Mouse (Mus musculus) intestine, embryonic 16.5 days (tissue): ENCODE measurements at regions not wholly inside any gene's neighbourhood (a gene's known extent, or its start where the extent isn't known, plus 50 kb on each side); places are given as distances from the start of the nearest gene placed in this dataset.
A peak's percentile ranks its signal among the peaks of the same experiment; 100 is the strongest.

Experiments
- ATAC-seq: fragments of 200-750 bp; cut with Nextera tagmentation; 2 replicates; pipeline ENCODE4 v1.8.0; 2017; ENCODE audit warnings: moderate TSS enrichment, moderate library complexity
- H3K27ac ChIP-seq: fragments of 300-500 bp; sonication (generic); 2 replicates; pipeline ENCODE4 v1.5.1; 2014; ENCODE audit warnings: mild to moderate bottlenecking, low read length
- H3K27me3 ChIP-seq: fragments of 300-500 bp; sonication (generic); replicated peaks from 2 replicates; pipeline ENCODE4 v1.6.1; 2014; ENCODE audit warnings: low read length, control low read depth, mixed read lengths; ENCODE audit not compliant: control insufficient read depth, insufficient read depth
- H3K36me3 ChIP-seq: fragments of 300-500 bp; sonication (generic); 2 replicates; pipeline ENCODE4 v1.6.1; 2014; ENCODE audit warnings: low read length, control low read depth; ENCODE audit not compliant: control insufficient read depth, insufficient read depth
- H3K4me1 ChIP-seq: fragments of 300-500 bp; sonication (generic); 2 replicates; pipeline ENCODE4 v1.6.1; 2014; ENCODE audit warnings: low read length, control low read depth, mixed read lengths; ENCODE audit not compliant: control insufficient read depth, insufficient read depth
- H3K4me2 ChIP-seq: fragments of 300-500 bp; sonication (generic); 2 replicates; pipeline ENCODE4 v1.6.1; 2014; ENCODE audit warnings: low read depth, low read length, control low read depth
- H3K4me3 ChIP-seq: fragments of 300-500 bp; sonication (generic); 2 replicates; pipeline ENCODE4 v1.5.1; 2014; ENCODE audit warnings: mild to moderate bottlenecking, low read length
- H3K9ac ChIP-seq: fragments of 300-500 bp; sonication (generic); 2 replicates; pipeline ENCODE4 v1.6.1; 2014; ENCODE audit warnings: low read depth, low read length
- H3K9me3 ChIP-seq: fragments of 300-500 bp; sonication (generic); 2 replicates; pipeline ENCODE4 v1.6.1; 2016; ENCODE audit warnings: low read length, control low read depth; ENCODE audit not compliant: control insufficient read depth
- WGBS: fragments of 180-500 bp; shearing (Covaris S2); extraction: QIAGEN DNeasy Blood & Tissue Kit; methylation state at CpG from one replicate; pipeline ENCODE4 v1.1.7; 2014; 5-methylcytosine and 5-hydroxymethylcytosine counted together

- Histone ChIP-seq H3K4me1 (peaks cover 24% of the 10 kb centered on the region), H3K36me3 (no peaks in the 10 kb centered on the region), H3K4me2 (no peak overlapping the region), H3K27me3 (no peaks in the 10 kb centered on the region), H3K27ac (no peak overlapping the region; the same call in 1 of the 2 replicates), H3K4me3 (no peak overlapping the region), H3K9me3 (no peaks in the 10 kb centered on the region), H3K9ac (no peak overlapping the region)
- peak; percentile 23; the same call in 1 of the 2 replicates for ATAC-seq
Measured at GRCm38 (mm10) chr13:34465862-34466430, 121.0 kb upstream of the Slc22a23 start.

- Histone ChIP-seq H3K4me1 (peaks cover 24% of the 10 kb centered on the region), H3K9me3 (no peaks in the 10 kb centered on the region), H3K4me3 (no peak overlapping the region), H3K4me2 (no peak overlapping the region), H3K36me3 (no peaks in the 10 kb centered on the region), H3K27ac (no peak overlapping the region; the same call in 1 of the 2 replicates), H3K27me3 (no peaks in the 10 kb centered on the region), H3K9ac (no peak overlapping the region)
- WGBS: 78% methylated on average over 5 of the region's 5 CpGs
- no peak for ATAC-seq
Measured at GRCm38 (mm10) chr13:34465456-34465855, 120.5 kb upstream of the Slc22a23 start.

- Histone ChIP-seq H3K27me3 (no peaks in the 10 kb centered on the region), H3K27ac (peak overlapping the region; percentile 76), H3K4me3 (no peak overlapping the region), H3K9me3 (no peaks in the 10 kb centered on the region), H3K4me1 (peaks cover 24% of the 10 kb centered on the region), H3K36me3 (no peaks in the 10 kb centered on the region), H3K9ac (no peak overlapping the region), H3K4me2 (no peak overlapping the region)
- ATAC-seq: peak; percentile 74
- 75% methylated on average over 4 of the region's 4 CpGs for WGBS
Measured at GRCm38 (mm10) chr13:34464221-34464620, 119.2 kb upstream of the Slc22a23 start.

GRCm38 (mm10) chr13:34462808-34463511 lies 118.0 kb upstream of the Slc22a23 start:
- Histone ChIP-seq H3K27me3 (no peaks in the 10 kb centered on the region), H3K27ac (peak overlapping the region; percentile 5), H3K4me1 (peaks cover 24% of the 10 kb centered on the region), H3K9ac (no peak overlapping the region), H3K36me3 (no peaks in the 10 kb centered on the region), H3K4me2 (no peak overlapping the region), H3K9me3 (no peaks in the 10 kb centered on the region), H3K4me3 (no peak overlapping the region)
- peak; percentile 64 for ATAC-seq
- WGBS: 23% methylated on average over 2 of the region's 2 CpGs

- Histone ChIP-seq H3K36me3 (no peaks in the 10 kb centered on the region), H3K9me3 (no peaks in the 10 kb centered on the region), H3K27ac (peak overlapping the region; percentile 5), H3K4me1 (peaks cover 24% of the 10 kb centered on the region), H3K4me2 (no peak overlapping the region), H3K9ac (no peak overlapping the region), H3K27me3 (no peaks in the 10 kb centered on the region), H3K4me3 (no peak overlapping the region)
- peak; percentile 35 for ATAC-seq
- 72% methylated on average over 6 of the region's 6 CpGs for WGBS
Measured at GRCm38 (mm10) chr13:34462206-34462807, 117.3 kb upstream of the Slc22a23 start.

GRCm38 (mm10) chr13:34460969-34461368 lies 116.0 kb upstream of the Slc22a23 start:
- Histone ChIP-seq H3K27ac (peak overlapping the region; percentile 28; the same call in 1 of the 2 replicates), H3K4me2 (no peak overlapping the region), H3K36me3 (no peaks in the 10 kb centered on the region), H3K9ac (no peak overlapping the region), H3K4me3 (no peak overlapping the region), H3K27me3 (no peaks in the 10 kb centered on the region), H3K9me3 (no peaks in the 10 kb centered on the region), H3K4me1 (peaks cover 24% of the 10 kb centered on the region)
- 31% methylated on average over 4 of the region's 4 CpGs for WGBS
- peak; percentile 61 for ATAC-seq

GRCm38 (mm10) chr13:34456051-34456450 lies 111.1 kb upstream of the Slc22a23 start:
- peaks cover 4% of the 10 kb centered on the region; the same call in 1 of the 2 replicates for H3K4me1 ChIP-seq
- no peaks in the 10 kb centered on the region for H3K9me3 ChIP-seq
- ATAC-seq: 0 out of 2 replicates have a peak, but pooled peaks have one; percentile 23
- H3K4me3 ChIP-seq: no peak overlapping the region
- H3K4me2 ChIP-seq: no peak overlapping the region
- WGBS: 32% methylated on average over 3 of the region's 3 CpGs
- no peak overlapping the region for H3K9ac ChIP-seq
- no peaks in the 10 kb centered on the region for H3K27me3 ChIP-seq
- H3K27ac ChIP-seq: no peak overlapping the region
- H3K36me3 ChIP-seq: no peaks in the 10 kb centered on the region

GRCm38 (mm10) chr13:34446806-34447205 lies 101.8 kb upstream of the Slc22a23 start:
- Histone ChIP-seq H3K4me2 (no peak overlapping the region), H3K27ac (no peak overlapping the region), H3K9ac (no peak overlapping the region), H3K9me3 (no peaks in the 10 kb centered on the region), H3K4me3 (no peak overlapping the region), H3K27me3 (no peaks in the 10 kb centered on the region), H3K36me3 (no peaks in the 10 kb centered on the region), H3K4me1 (no peaks in the 10 kb centered on the region)
- ATAC-seq: peak; percentile 13; the same call in 1 of the 2 replicates

- no peaks in the 10 kb centered on the region for H3K36me3 ChIP-seq
- H3K4me3 ChIP-seq: no peak overlapping the region
- H3K4me2 ChIP-seq: no peak overlapping the region
- no peaks in the 10 kb centered on the region for H3K4me1 ChIP-seq
- no peaks in the 10 kb centered on the region for H3K9me3 ChIP-seq
- 70% methylated on average over 8 of the region's 8 CpGs for WGBS
- H3K27ac ChIP-seq: no peak overlapping the region
- peak; percentile 53; the same call in 1 of the 2 replicates for ATAC-seq
- H3K27me3 ChIP-seq: no peaks in the 10 kb centered on the region
- no peak overlapping the region for H3K9ac ChIP-seq
Measured at GRCm38 (mm10) chr13:34446327-34446726, 101.3 kb upstream of the Slc22a23 start.
